Mouse (Mus musculus) C2C12 (cell line): Measurements from ENCODE around the gene Syt2.

ENCODE experiments used
- CTCF ChIP-seq: IDR thresholded peaks from one replicate; pipeline ENCODE4 v1.5.1; 2011; ENCODE audit not compliant: control insufficient read depth, insufficient read depth, insufficient read length
- MAX ChIP-seq: IDR thresholded peaks from one replicate; pipeline ENCODE4 v1.6.1; 2011; ENCODE audit warnings: mild to moderate bottlenecking, control low read depth
- MYOG ChIP-seq: IDR thresholded peaks from one replicate; pipeline ENCODE4 v1.6.1; 2011; ENCODE audit not compliant: control insufficient read depth, insufficient read length; ENCODE audit errors: extremely low read depth
- USF1 ChIP-seq: IDR thresholded peaks from one replicate; pipeline ENCODE4 v1.6.1; 2011; ENCODE audit warnings: low read depth, mild to moderate bottlenecking, control low read depth, moderate library complexity

DNA sequence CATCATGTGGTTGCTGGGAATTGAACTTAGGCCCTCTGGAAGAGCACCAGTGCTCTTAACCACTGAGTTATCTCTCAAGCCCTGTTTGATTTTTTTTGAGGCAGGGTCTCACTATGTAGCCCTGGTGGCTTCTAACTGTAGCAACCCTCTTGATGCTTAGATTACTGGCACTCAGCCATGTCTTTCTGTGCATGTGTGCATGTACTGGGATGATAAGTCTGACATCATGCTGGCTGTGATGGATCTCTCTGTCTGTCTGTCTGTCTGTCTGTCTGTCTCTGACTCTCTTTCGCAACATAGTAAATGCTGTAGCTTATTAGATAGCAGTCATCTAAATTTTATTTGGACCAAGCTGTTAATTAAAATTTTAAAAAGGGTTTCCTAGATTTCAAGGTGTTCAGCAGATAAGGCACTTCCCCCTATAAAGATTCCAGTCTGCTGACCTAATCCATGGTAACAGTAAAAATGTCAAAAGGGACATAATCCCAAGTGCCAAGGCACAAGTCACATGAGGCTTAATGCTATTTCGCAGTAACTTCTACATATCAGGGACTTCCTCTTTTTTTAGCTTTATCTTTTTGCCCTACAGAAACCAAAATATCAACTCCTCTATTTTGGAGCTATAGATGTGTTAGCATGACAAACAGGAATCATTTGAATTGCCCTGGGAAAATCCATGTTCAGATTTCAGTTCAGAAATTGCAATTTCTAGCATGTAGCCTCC lies 144.4 kb downstream of the Syt2 start:
- TF ChIP-seq CTCF (no peak), MYOG (no peak), MAX (no peak), USF1 (no peak)
